ENCODE assay signal across 25 mouse cellular contexts in the genomic region with DNA sequence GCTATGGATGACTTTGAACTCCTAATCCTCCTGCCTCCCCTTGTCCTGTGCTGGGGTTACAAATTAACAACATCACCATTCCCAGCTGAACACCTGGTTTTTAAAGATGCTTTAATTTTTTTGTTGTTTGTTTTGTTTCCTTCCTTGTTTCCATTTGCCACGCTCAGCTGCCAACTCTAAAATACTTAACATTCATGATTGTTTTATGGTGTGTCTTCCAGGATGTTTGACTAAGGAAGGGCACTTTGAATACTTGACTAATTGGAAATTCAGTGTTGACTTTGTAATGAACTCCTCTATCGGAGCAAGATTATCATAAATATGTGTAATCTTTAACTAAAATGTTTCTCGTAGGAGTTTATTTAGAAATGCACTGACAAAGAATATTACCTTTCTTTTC. TPM values are rescaled to one million over a fixed set of nuclear protein-coding genes. Genes with fewer than 3 reads are reported as not detected.
"Had no signal": no experiment of that assay in that cellular context is flagged by ENCODE, and none has a peak within 500 bp of the region (broad histone marks: within the 10 kb centered on the region; RNA-seq: fewer than 3 reads in every experiment).

No protein-coding gene starts in this region.

- H3K27ac ChIP-seq: hindbrain, embryonic 15.5 days; left cerebral cortex, adult 2 months; liver, embryonic 15.5 days; lung, embryonic 15.5 days; stomach, embryonic 15.5 days had no signal

- H3K9ac ChIP-seq: hindbrain, embryonic 15.5 days; liver, embryonic 15.5 days; lung, embryonic 15.5 days; stomach, embryonic 15.5 days had no signal

- H3K27me3 ChIP-seq: hindbrain, embryonic 15.5 days; liver, embryonic 15.5 days; lung, embryonic 15.5 days; stomach, embryonic 15.5 days had no signal

- H3K4me1 ChIP-seq: hindbrain, embryonic 15.5 days; stomach, embryonic 15.5 days had no signal

- H3K4me2 ChIP-seq: hindbrain, embryonic 15.5 days; liver, embryonic 11.5 days; liver, embryonic 15.5 days; lung, embryonic 15.5 days; midbrain, embryonic 11.5 days; stomach, embryonic 15.5 days had no signal

- H3K9me3 ChIP-seq: hindbrain, embryonic 15.5 days; liver, embryonic 15.5 days; lung, embryonic 15.5 days; stomach, embryonic 15.5 days had no signal

- DNase-seq: kidney, adult 11 months; kidney, adult 9 months; kidney, postnatal 25 days; layer of hippocampus, postnatal 36 days; lung, adult 18-20 months; lung, postnatal 10 days; lung, postnatal 36 days; midbrain, embryonic 14.5 days; spleen, adult 18-20 months; thymus, adult 2 months; thymus, postnatal 14 days; thymus, postnatal 4 days had no signal

- H3K4me3 ChIP-seq: hindbrain, embryonic 15.5 days; left cerebral cortex, adult 2 months; liver, embryonic 15.5 days; lung, embryonic 15.5 days; stomach, embryonic 15.5 days had no signal

RNA-seq across cellular contexts. Expression of gene Hormad1, which starts 41.8 kb away (rescaled TPM):
- polyA plus RNA-seq: hindbrain, embryonic 15.5 days; kidney, embryonic 16.5 days; limb, embryonic 11.5 days; limb, embryonic 14.5 days; liver, embryonic 15.5 days; midbrain, embryonic 11.5 days; midbrain, embryonic 14.5 days; midbrain, postnatal 0 days; neural tube, embryonic 11.5 days; neural tube, embryonic 14.5 days; stomach, embryonic 15.5 days; thymus, adult 2 months had no signal
